In the genomic region with DNA sequence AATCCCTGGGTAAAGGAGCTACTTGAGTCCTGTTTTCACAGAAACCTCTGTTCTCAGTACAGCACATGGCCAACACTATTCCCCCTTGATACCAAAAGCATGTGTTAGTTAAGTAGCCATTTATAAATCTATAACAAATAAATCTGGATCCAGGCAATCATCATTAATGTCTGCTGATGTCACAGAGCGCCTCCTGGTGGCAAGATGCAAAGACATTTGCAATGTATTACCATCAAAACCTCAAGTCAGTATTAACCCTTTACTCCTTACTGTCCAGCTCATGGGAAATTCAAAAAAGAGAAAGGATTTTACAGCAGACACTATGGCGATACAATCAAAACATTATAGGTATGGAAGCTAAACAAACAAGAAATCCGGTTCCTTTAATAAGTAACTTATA, we compare ENCODE assay signal across 10 mouse cellular contexts.
DNase-seq lines count a peak whose midpoint lies in the region; TF ChIP-seq lines count a peak whose summit lies in the region.
"Had no signal": no experiment of that assay in that cellular context is flagged by ENCODE, and none has a peak within 500 bp of the region (broad histone marks: within the 10 kb centered on the region; RNA-seq: fewer than 3 reads in every experiment).

No protein-coding gene starts in this region.

- H3K4me3 ChIP-seq in left cerebral cortex, adult 2 months, result no peak overlapping the region
- H3K4me3 ChIP-seq: heart, embryonic 15.5 days; midbrain, embryonic 12.5 days had no signal

- peak; percentile 38 for TF ChIP-seq CTCF in left cerebral cortex, adult 2 months (IDR thresholded peaks at IDR 0.05)

- DNase-seq in adrenal gland, postnatal 10 days, result peak; percentile 11
- DNase-seq in adrenal gland, postnatal 4 days (ENCODE audit: low spot score in 2 of 2), result no peak
- DNase-seq in left cerebral cortex, adult 2 months (ENCODE audit: extremely low spot score in 1 of 2, low spot score in 2 of 2), result no peak
- DNase-seq in left cerebral cortex, adult 11 months (ENCODE audit: low spot score), result no peak
- DNase-seq in Muller cell, postnatal 12 days (ENCODE audit: inconsistent ontology term), result peak; percentile 1
- DNase-seq in induced T-regulatory cell, adult 2 months (ENCODE audit: low read depth), result peak; percentile 78
- no peak for DNase-seq in ovary, adult 18-20 months (ENCODE audit: low spot score)
- DNase-seq in ovary, postnatal 10 days (ENCODE audit: low spot score), result no peak

- intact Hi-C loops in left cerebral cortex, adult 2 months (cut with DNase I), result no loop called here

- no peak overlapping the region for H3K27ac ChIP-seq in left cerebral cortex, adult 2 months
- H3K27ac ChIP-seq: heart, embryonic 15.5 days; midbrain, embryonic 12.5 days had no signal

Comparison
In these comparisons a context has a peak if more than half of its experiments do, and no peak if none do; other contexts are left out.
1. DNase-seq: peak in adrenal gland, postnatal 10 days (single experiment), Muller cell, postnatal 12 days (single experiment) and induced T-regulatory cell, adult 2 months (single experiment); none in adrenal gland, postnatal 4 days (0 of 2), left cerebral cortex, adult 2 months (0 of 2), left cerebral cortex, adult 11 months (single experiment), ovary, adult 18-20 months (single experiment) and ovary, postnatal 10 days (single experiment).